Mouse (Mus musculus): ENCODE data around the gene B4gat1. TPM values are rescaled to one million over a fixed set of nuclear protein-coding genes. Genes with fewer than 3 reads are reported as not detected.

The B4gat1 gene
- total RNA-seq, 2 experiments from 2014 or later: 0.62 TPM; not detected in 1

- ATAC-seq (ENCODE audit: poor library complexity, severe bottlenecking): no peak
Measured at GRCm38 (mm10) chr19:5026111-5026510, 12.5 kb upstream of the B4gat1 start.

DNA sequence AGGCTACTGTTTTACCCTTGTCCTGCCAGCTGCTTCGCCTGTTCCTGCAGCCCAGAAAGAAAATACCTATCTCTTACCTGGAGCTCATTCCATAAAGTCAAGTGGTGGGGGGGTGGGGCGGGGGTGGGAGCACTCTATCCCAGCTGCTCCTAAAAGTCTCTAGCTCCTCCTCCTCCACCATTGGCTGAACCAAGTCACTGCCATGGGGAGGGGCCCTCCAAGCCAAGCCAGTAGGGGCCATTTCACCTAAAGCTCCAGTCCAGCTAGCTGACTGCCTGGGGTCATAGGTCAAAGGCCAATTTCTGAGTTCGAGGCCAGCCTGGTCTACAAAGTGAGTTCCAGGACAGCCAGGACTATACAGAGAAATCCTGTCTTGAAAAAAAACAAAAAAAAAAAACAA is 5.9 kb upstream of the B4gat1 start:
- no peak for ATAC-seq (ENCODE audit: poor library complexity, severe bottlenecking)

- no peak for ATAC-seq (ENCODE audit: poor library complexity, severe bottlenecking)
Measured at GRCm38 (mm10) chr19:5036577-5036976, 2.0 kb upstream of the B4gat1 start.

GRCm38 (mm10) chr19:5037678-5038571 is 701 bp upstream of the B4gat1 start:
- ATAC-seq (ENCODE audit: poor library complexity, severe bottlenecking): no peak

- no peak for ATAC-seq (ENCODE audit: poor library complexity, severe bottlenecking)
Measured at GRCm38 (mm10) chr19:5039301-5040114, 882 bp downstream of the B4gat1 start.

- peak; percentile 85 for ATAC-seq (ENCODE audit: poor library complexity, severe bottlenecking)
Measured at GRCm38 (mm10) chr19:5040862-5041523, 2.4 kb downstream of the B4gat1 start, which contains the start of gene Brms1. Brms1 (plus strand) TSS chr19:5041354.

- ATAC-seq (ENCODE audit: poor library complexity, severe bottlenecking): peak; percentile 4; the same call in 1 of the 2 replicates
Measured at GRCm38 (mm10) chr19:5041588-5041987, 3.0 kb downstream of the B4gat1 start.

- ATAC-seq (ENCODE audit: poor library complexity, severe bottlenecking): no peak
Measured at GRCm38 (mm10) chr19:5045531-5045930, 6.9 kb downstream of the B4gat1 start.

DNA sequence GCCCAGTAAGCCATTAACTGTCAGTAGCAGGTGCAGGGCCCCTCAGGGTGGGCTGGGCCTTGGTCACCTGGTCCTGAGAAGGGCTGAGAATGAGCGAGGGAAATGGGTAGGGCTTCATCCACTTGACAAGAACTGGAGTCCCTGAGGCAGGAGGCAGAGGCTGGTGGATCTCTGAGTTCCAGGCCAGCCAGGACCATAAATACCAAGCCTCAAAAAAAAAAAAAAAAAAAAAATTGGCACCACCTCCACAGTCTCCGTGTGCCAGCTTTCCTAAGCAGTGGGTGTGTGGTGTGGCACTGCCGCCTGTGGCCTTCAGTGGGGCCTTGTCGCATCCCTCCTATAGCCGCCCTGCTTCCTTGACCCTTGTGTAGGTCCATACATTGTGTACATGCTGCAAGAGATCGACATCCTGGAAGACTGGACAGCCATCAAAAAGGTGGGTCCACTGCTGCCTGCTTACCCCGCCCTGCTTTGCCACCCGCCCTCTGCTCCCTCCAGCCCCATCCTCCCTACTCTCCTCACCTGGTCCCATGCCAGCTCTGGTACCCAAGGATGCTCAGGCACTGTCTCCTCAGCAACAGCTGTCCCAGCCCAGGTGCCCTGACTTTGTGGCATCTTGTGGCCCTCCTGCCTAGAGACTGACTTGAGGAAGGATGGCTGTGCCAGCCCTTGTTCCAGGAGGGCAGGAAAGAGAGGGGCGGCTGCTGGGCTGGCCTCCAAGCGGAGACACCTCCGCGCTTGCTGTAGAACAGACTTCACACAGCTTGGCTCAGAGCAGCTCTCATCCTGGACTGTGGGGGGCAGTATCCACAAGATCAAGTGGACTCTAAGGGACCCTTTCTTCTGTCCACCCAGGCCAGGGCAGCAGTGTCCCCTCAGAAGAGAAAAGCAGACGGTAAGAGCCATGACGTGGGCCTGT is 9.8 kb downstream of the B4gat1 start:
- ATAC-seq (ENCODE audit: poor library complexity, severe bottlenecking): no peak

DNA sequence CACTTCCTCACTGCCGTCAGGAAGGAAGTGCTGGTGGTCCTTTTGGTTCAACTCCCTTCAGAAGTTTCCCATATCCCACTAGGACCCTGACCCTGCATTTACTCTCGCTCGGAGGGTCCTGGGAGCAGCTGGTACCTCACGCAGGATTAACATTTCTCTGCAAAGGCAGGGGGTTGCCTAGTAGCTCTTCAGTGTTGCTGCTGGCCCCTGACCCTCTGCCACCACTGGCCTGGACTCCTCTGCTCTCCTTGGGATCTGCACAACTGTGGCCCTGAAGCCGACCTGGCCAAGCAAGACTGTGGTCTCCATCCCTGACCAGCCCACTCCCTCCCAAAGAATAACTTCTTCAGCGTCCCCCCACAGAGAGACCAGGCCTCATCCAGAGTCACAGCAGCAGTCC is 10.7 kb downstream of the B4gat1 start:
- ATAC-seq (ENCODE audit: poor library complexity, severe bottlenecking): no peak

GRCm38 (mm10) chr19:5050047-5050905 is 11.7 kb downstream of the B4gat1 start, which contains the start of gene Rin1:
Rin1 (plus strand) TSS chr19:5050481.
- ATAC-seq (ENCODE audit: poor library complexity, severe bottlenecking): no peak

DNA sequence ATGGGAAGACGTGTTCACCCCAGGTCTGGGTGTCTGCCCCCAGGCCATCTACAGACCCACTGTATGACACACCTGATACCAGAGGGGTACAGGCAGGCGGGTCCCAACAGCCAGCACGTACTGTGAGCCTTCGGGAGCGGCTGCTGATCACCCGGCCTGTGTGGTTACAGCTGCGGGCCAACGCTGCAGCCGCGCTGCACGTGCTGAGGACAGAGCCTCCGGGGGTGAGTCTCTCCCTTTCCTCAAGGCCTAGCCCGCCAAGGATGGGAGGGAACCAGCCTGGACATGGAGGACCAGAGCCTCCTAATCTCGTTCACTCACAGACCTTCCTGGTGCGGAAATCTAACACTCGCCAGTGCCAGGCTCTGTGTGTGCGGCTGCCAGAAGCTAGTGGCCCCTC is 12.4 kb downstream of the B4gat1 start:
- no peak for ATAC-seq (ENCODE audit: poor library complexity, severe bottlenecking)

GRCm38 (mm10) chr19:5051515-5051914 is 12.9 kb downstream of the B4gat1 start:
- no peak for ATAC-seq (ENCODE audit: poor library complexity, severe bottlenecking)

- no peak for ATAC-seq (ENCODE audit: poor library complexity, severe bottlenecking)
Measured at GRCm38 (mm10) chr19:5052166-5052822, 13.7 kb downstream of the B4gat1 start.

GRCm38 (mm10) chr19:5052853-5053252 is 14.2 kb downstream of the B4gat1 start:
- ATAC-seq (ENCODE audit: poor library complexity, severe bottlenecking): no peak

- ATAC-seq (ENCODE audit: poor library complexity, severe bottlenecking): peak; percentile 68
Measured at GRCm38 (mm10) chr19:5053909-5054308, 15.3 kb downstream of the B4gat1 start.

DNA sequence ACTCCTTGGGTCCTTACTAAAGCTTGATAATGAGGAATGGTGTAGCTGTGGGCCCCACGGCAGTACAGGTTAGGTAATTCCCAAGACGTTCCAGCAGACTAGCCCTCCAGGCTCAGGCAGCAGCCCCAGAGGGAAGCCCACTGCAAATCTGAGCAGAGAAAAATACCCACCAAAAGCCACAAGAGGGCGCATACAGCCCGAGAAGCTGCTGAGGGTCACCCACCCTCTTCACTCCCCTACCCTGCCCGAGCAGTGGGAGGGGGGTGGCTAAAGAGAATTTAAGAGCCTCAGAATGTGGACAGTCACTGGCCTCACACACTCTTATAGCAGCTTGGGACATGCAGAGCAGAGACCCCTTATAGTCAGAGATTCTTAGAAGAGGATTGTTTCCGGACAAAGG is 17.6 kb downstream of the B4gat1 start:
- ATAC-seq (ENCODE audit: poor library complexity, severe bottlenecking): no peak
